Mouse (Mus musculus) megakaryocyte, embryonic 14.5 days (primary cell): ENCODE results near the gene Tpst2.

Source experiments
- FLI1 ChIP-seq: IDR thresholded peaks from 2 replicates; pipeline ENCODE4 v1.6.1; 2012; ENCODE audit warnings: low read length, inconsistent platforms, mixed read lengths
- GATA1 ChIP-seq: IDR thresholded peaks from 3 replicates; pipeline ENCODE4 v1.6.1; 2012; ENCODE audit warnings: mixed read lengths, low read length, inconsistent platforms, borderline replicate concordance

- no peak for TF ChIP-seq GATA1
- no peak for TF ChIP-seq FLI1
These were observed 59.0 kb downstream of the Tpst2 start for GRCm38 (mm10) chr5:112335473-112335872.
